Mouse (Mus musculus) CD4-positive naive resting alpha-beta T cell, adult 57 days (primary cell): Measurements from ENCODE around the gene Ldb2. TPM values are rescaled to one million over a fixed set of nuclear protein-coding genes. Genes with fewer than 3 reads are reported as not detected.

ENCODE experiments used
- total RNA-seq: library from RNA; stranded (reverse); gene quantifications from one replicate; pipeline ENCODE4 v1.2.4, GENCODE M21; 2023

Gene Ldb2
- total RNA-seq, result 0.35 TPM

GRCm38 (mm10) chr5:44799053-44799860, at the start of gene Ldb2:
TSS of gene Ldb2 (minus strand) at chr5:44799680.

